Mouse (Mus musculus): ENCODE measurements at regions not wholly inside any gene's neighbourhood (a gene's known extent, or its start where the extent isn't known, plus 50 kb on each side); places are given as distances from the start of the nearest gene placed in this dataset.

DNA sequence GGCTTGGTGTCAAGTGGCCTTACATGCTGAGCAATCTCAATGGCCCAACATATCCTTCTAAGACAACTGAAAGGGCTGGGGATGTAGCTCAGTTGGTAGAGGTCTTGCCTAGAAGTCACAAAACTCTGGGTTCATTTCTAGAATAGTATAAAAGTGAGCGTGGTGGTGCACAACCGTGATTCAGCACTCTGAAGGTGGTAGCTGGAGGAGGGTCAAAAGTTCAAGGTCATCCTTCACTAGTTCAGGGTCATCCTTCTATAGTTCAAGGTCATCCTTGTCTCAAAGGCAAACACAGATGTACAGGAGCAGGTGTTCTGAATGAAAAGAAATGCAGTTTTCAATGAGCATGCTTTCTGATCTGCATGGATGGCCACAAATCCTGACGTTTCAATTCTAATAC is 101.5 kb upstream of the Marcks start:
- no peak for TF ChIP-seq CTCF (IDR thresholded peaks at IDR 0.05)
- no peak for TF ChIP-seq EP300 (IDR thresholded peaks at IDR 0.05)
